Mouse (Mus musculus) spleen, postnatal 36 days (tissue): ENCODE measurements around the gene Raly.
"Not testable (repeated sequence)": the region's sequence is repeated elsewhere in the genome, so short reads cannot be mapped to it uniquely, and the experiment has no call there.

ENCODE experiments used
- DNase-seq, 2 experiments: peaks; one replicate each; pipeline ENCODE4 v3.0.0; 2022; ENCODE audit warnings: low spot score in 2 of 2, mixed read lengths in 1 of 2

Raly gene

GRCm38 (mm10) chr2:154836537-154836936 is 45.6 kb downstream of the Raly start:
- DNase-seq = no peak

- no peak for DNase-seq
Measured at GRCm38 (mm10) chr2:154848086-154848485, 57.2 kb downstream of the Raly start.

- peak; percentile 34 to 55 for DNase-seq
Measured at GRCm38 (mm10) chr2:154855383-154855782, 64.5 kb downstream of the Raly start.

- no peak for DNase-seq
Measured at GRCm38 (mm10) chr2:154863672-154864071, 72.8 kb downstream of the Raly start.

GRCm38 (mm10) chr2:154865696-154866095 is 74.8 kb downstream of the Raly start:
- DNase-seq = no peak

- no peak for DNase-seq
Measured at GRCm38 (mm10) chr2:154868106-154868505, 77.2 kb downstream of the Raly start.

- DNase-seq = no peak
Measured at GRCm38 (mm10) chr2:154869954-154870641, 79.2 kb downstream of the Raly start.

GRCm38 (mm10) chr2:154876621-154877020 is 85.7 kb downstream of the Raly start:
- no peak for DNase-seq

GRCm38 (mm10) chr2:154891585-154891984 is 100.7 kb downstream of the Raly start:
- no peak for DNase-seq

GRCm38 (mm10) chr2:154892201-154893044 is 101.5 kb downstream of the Raly start, which contains the start of gene Eif2s2:
Gene Eif2s2, minus strand, starts transcription at chr2:154892935.
- DNase-seq = peak; percentile 97 to 98

- no peak for DNase-seq
Measured at GRCm38 (mm10) chr2:154893045-154893385, 102.1 kb downstream of the Raly start.

GRCm38 (mm10) chr2:154893548-154893947 is 102.7 kb downstream of the Raly start:
- no peak for DNase-seq

GRCm38 (mm10) chr2:154899004-154899403 is 108.1 kb downstream of the Raly start:
- DNase-seq = not testable (repeated sequence)

- DNase-seq = not testable (repeated sequence)
Measured at GRCm38 (mm10) chr2:154899412-154899811, 108.5 kb downstream of the Raly start.

GRCm38 (mm10) chr2:154902111-154902510 is 111.2 kb downstream of the Raly start:
- no peak for DNase-seq

GRCm38 (mm10) chr2:154905796-154906195 is 114.9 kb downstream of the Raly start:
- DNase-seq = no peak

GRCm38 (mm10) chr2:154908223-154908622 is 117.3 kb downstream of the Raly start:
- DNase-seq = not testable (repeated sequence)

- no peak for DNase-seq
Measured at GRCm38 (mm10) chr2:154909789-154910188, 118.9 kb downstream of the Raly start.

- no peak for DNase-seq
Measured at GRCm38 (mm10) chr2:154915922-154916541, 125.1 kb downstream of the Raly start.

- DNase-seq = no peak
Measured at GRCm38 (mm10) chr2:154916547-154916946, 125.7 kb downstream of the Raly start.
